Mouse (Mus musculus): Measurements from ENCODE around the gene Mrpl36. TPM values are rescaled to one million over a fixed set of nuclear protein-coding genes. Genes with fewer than 3 reads are reported as not detected.

The Mrpl36 gene
- polyA plus RNA-seq (2015; fragmentation: Nextera tagmentation; extraction: Ambion mirVana), result 73.0 and 79.7 TPM in 2 replicates

DNA sequence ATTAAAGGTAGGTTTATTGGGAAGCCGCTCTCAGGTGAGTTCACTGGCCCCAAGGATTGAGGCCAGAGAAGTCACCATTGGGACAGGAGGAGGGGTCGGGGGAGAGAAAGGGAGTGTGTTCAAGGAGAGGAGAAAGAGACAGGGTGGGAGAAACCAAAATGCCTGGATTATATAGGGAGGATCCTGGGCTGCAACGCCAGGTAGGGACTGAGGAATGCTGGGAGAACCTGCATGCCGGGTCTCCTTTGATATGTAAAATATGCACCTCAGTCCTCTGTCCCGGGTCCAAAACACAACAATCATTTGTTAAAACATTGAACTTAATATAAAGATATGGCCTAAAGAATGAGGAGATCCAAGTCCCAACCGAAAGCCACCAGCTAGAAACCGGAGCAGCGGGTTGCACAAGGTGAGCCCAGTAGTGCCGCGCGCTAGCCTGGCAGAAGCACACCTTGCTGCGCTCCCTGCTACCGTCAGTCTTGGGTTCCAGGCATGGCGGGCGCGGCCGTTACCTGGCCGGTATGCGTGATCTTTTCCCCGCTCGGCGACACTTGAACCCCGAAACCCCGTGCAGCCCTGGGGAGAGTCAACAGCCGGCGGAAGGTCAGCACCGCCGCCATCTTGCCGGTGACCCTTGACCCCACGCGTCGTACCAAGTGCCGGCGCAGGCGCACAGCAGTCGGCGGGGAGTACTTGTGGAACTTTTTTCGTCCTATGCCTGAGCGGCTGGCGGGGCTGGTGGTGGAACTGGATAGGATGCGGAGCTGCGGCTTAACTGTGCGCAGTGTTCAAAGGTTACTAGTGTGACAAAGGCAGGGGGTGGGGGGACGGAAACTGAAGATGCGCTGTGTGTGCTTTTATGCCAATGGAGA, at the start of gene Mrpl36, which contains the start of gene Ndufs6:
Gene Mrpl36 (plus strand): TSS at position 687 of the 872 bp plus-strand sequence.
Gene Ndufs6 (minus strand): TSS at position 716 of the 872 bp plus-strand sequence.
- Histone ChIP-seq H3K27me3 (ENCODE audit: control insufficient read depth, insufficient read depth, low read depth, low read length) (no peaks in the 10 kb centered on the region), H3K9me3 (replicated peaks; ENCODE audit: control insufficient read depth, low read length, poor library complexity, severe bottlenecking) (no peaks in the 10 kb centered on the region), H3K9ac (ENCODE audit: low read depth, low read length) (peak within 1 kb of the TSS; percentile 80), H3K4me3 (ENCODE audit: low read depth, low read length) (peak within 1 kb of the TSS; percentile 83), H3K4me2 (ENCODE audit: low read length) (peak within 1 kb of the TSS; percentile 93), H3K36me3 (ENCODE audit: control insufficient read depth, insufficient read depth, low read length) (peaks cover 16% of the 10 kb centered on the region; the same call in 1 of the 2 replicates), H3K4me1 (ENCODE audit: control insufficient read depth, insufficient read depth, low read length) (peaks cover 25% of the 10 kb centered on the region), H3K27ac (ENCODE audit: low read length) (peak within 1 kb of the TSS; percentile 76)
- peak; percentile 83 for ATAC-seq
- WGBS, result 2% methylated on average over 45 of the region's 45 CpGs

DNA sequence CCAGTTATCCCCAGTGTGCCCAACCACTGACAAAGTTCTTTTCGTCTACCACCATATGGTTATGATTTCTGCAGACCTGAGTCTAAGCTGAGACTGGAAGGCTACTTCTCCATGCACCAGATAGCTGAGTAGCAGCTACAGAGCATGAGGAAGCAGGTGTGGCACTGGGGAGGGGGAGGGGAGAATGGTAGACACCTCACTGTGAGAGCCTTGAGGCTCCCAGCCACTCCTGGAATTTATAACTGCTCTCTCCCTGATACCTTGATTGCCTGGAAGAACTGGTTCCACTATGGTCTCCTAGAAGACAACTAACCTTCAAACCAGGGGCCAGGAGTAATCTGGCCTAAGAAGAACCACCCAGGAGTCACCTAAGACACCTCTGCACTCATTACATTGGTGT, 49.1 kb upstream of the Mrpl36 start:
- Histone ChIP-seq H3K4me3 (ENCODE audit: low read depth, low read length) (no peak overlapping the region), H3K4me1 (ENCODE audit: control insufficient read depth, insufficient read depth, low read length) (no peaks in the 10 kb centered on the region), H3K27ac (ENCODE audit: low read length) (no peak overlapping the region), H3K27me3 (ENCODE audit: control insufficient read depth, insufficient read depth, low read depth, low read length) (no peaks in the 10 kb centered on the region; the same call in 1 of the 2 replicates), H3K9ac (ENCODE audit: low read depth, low read length) (no peak overlapping the region), H3K36me3 (ENCODE audit: control insufficient read depth, insufficient read depth, low read length) (no peaks in the 10 kb centered on the region), H3K4me2 (ENCODE audit: low read length) (no peak overlapping the region), H3K9me3 (replicated peaks; ENCODE audit: control insufficient read depth, low read length, poor library complexity, severe bottlenecking) (no peaks in the 10 kb centered on the region)
- no peak for ATAC-seq
- WGBS, result 81% methylated on average over 1 of the region's 1 CpGs

DNA sequence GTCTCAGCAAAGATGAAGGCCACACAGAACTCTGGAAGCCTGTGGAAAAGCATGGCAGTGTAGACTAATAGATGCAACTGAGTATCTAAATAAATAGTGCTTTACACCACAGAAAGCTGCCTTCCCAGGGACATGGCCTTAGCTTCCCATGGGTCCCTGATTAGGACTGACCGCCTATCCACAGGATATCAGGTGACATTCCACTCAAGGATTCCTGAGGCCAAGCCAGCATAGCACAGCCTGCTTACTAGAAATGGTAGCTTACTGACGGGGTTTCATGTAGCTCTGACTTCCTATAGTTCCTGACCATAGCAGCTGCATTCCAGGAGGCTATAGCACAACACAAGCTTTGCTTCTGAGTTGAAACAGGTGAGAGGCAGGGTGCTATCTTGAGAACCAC, 45.9 kb upstream of the Mrpl36 start:
- Histone ChIP-seq H3K4me1 (ENCODE audit: control insufficient read depth, insufficient read depth, low read length) (no peaks in the 10 kb centered on the region), H3K36me3 (ENCODE audit: control insufficient read depth, insufficient read depth, low read length) (no peaks in the 10 kb centered on the region), H3K4me2 (ENCODE audit: low read length) (no peak overlapping the region), H3K4me3 (ENCODE audit: low read depth, low read length) (no peak overlapping the region), H3K9me3 (replicated peaks; ENCODE audit: control insufficient read depth, low read length, poor library complexity, severe bottlenecking) (no peaks in the 10 kb centered on the region), H3K9ac (ENCODE audit: low read depth, low read length) (no peak overlapping the region), H3K27ac (ENCODE audit: low read length) (no peak overlapping the region), H3K27me3 (ENCODE audit: control insufficient read depth, insufficient read depth, low read depth, low read length) (no peaks in the 10 kb centered on the region)
- no peak for ATAC-seq
- 85% methylated on average over 2 of the region's 2 CpGs for WGBS

DNA sequence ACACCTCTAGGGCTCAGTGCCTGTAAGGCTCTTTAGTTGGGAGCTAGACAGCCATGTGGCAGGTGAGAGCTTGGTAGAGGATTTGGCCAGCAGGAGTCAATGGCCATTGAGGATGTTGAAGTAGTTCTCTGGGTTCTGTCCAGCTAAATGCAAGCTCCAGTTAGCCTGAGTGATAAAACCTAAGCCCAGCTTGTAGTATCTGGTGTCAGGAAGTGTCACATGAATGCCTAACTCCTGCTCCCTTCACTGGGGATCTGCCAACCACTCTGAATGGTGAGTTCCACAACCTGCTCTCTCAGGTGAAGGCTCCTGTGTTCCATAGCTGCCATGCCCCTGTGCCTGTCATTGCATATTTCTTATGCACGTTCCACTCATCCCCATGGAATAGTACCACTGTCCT, 44.8 kb upstream of the Mrpl36 start:
- Histone ChIP-seq H3K36me3 (ENCODE audit: control insufficient read depth, insufficient read depth, low read length) (no peaks in the 10 kb centered on the region), H3K4me1 (ENCODE audit: control insufficient read depth, insufficient read depth, low read length) (no peaks in the 10 kb centered on the region), H3K27ac (ENCODE audit: low read length) (no peak overlapping the region), H3K4me3 (ENCODE audit: low read depth, low read length) (no peak overlapping the region), H3K9me3 (replicated peaks; ENCODE audit: control insufficient read depth, low read length, poor library complexity, severe bottlenecking) (no peaks in the 10 kb centered on the region), H3K9ac (ENCODE audit: low read depth, low read length) (no peak overlapping the region), H3K4me2 (ENCODE audit: low read length) (no peak overlapping the region), H3K27me3 (ENCODE audit: control insufficient read depth, insufficient read depth, low read depth, low read length) (no peaks in the 10 kb centered on the region)
- WGBS, result 96% methylated on average over 1 of the region's 1 CpGs
- no peak for ATAC-seq

DNA sequence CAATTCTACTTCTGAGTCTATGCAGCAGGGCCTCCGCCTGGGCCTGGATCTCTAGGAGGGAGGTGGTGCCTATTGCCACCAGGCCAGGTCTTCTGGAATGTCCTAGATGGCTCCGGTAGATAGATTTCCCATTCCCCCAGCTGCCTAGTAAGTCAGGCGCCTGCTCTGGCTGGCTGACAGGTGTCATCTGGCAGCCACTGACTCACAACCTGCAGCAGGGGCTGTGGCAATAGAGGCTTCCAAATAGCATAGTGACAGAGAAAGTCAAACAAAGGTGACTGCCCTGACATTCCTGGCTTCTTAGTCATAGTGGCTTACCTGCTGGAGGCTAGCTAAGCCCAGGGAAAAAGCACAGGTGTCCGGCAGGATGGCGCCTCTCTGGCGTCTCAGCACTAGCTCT, 38.1 kb upstream of the Mrpl36 start:
- Histone ChIP-seq H3K4me1 (ENCODE audit: control insufficient read depth, insufficient read depth, low read length) (no peaks in the 10 kb centered on the region), H3K4me3 (ENCODE audit: low read depth, low read length) (no peak overlapping the region), H3K4me2 (ENCODE audit: low read length) (no peak overlapping the region), H3K9me3 (replicated peaks; ENCODE audit: control insufficient read depth, low read length, poor library complexity, severe bottlenecking) (no peaks in the 10 kb centered on the region), H3K27me3 (ENCODE audit: control insufficient read depth, insufficient read depth, low read depth, low read length) (no peaks in the 10 kb centered on the region), H3K27ac (ENCODE audit: low read length) (no peak overlapping the region), H3K36me3 (ENCODE audit: control insufficient read depth, insufficient read depth, low read length) (no peaks in the 10 kb centered on the region), H3K9ac (ENCODE audit: low read depth, low read length) (no peak overlapping the region)
- no peak for ATAC-seq
- WGBS, result 86% methylated on average over 6 of the region's 6 CpGs

DNA sequence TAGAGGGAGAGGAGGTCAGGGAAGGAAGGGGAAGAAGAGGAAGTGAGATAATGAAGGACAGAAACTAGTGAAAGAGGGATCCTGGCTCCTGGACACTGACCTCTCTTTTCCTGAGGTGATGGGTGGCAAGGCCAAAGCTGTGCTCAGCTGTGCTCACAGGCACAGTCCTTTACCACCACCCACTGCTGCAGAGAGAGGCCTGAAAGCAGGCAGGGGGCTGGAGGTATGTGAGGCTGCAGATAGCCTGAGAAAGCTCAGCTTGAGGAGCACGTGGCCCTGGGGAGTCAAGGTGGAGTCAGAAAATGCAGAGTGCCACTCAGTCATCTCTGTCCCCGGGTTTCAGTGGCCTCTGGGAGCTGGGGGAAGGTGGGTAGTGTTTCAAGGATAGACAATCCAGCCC, 37.2 kb upstream of the Mrpl36 start:
- H3K27me3 ChIP-seq (ENCODE audit: control insufficient read depth, insufficient read depth, low read depth, low read length), result no peaks in the 10 kb centered on the region
- no peaks in the 10 kb centered on the region for H3K4me1 ChIP-seq (ENCODE audit: control insufficient read depth, insufficient read depth, low read length)
- H3K9me3 ChIP-seq (replicated peaks; ENCODE audit: control insufficient read depth, low read length, poor library complexity, severe bottlenecking), result no peaks in the 10 kb centered on the region
- no peak overlapping the region for H3K4me2 ChIP-seq (ENCODE audit: low read length)
- no peaks in the 10 kb centered on the region for H3K36me3 ChIP-seq (ENCODE audit: control insufficient read depth, insufficient read depth, low read length)
- ATAC-seq, result no peak
- H3K9ac ChIP-seq (ENCODE audit: low read depth, low read length), result no peak overlapping the region
- H3K27ac ChIP-seq (ENCODE audit: low read length), result no peak overlapping the region
- no peak overlapping the region for H3K4me3 ChIP-seq (ENCODE audit: low read depth, low read length)
- WGBS, result 37% methylated on average over 2 of the region's 2 CpGs

DNA sequence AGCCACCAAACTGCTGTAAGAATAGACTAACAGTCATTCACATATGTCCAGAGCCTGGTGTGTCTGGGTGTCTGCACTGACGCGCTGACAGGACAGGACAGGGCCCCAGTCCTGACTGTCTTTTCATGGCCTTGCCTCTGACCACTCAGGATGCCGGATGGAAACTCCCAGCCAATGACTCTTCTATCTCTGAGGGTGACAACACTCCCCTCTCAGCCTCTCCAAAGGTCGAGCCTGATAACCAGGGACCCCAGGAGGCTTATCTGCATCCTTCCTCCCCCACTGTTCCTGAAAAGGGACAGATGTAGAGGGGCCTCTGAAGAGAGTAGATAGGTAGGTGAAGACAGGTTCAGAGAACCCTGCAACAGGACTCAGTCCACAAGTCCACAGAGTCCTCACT, 29.6 kb upstream of the Mrpl36 start:
- H3K9me3 ChIP-seq (replicated peaks; ENCODE audit: control insufficient read depth, low read length, poor library complexity, severe bottlenecking), result no peaks in the 10 kb centered on the region
- 68% methylated on average over 4 of the region's 4 CpGs for WGBS
- H3K27ac ChIP-seq (ENCODE audit: low read length), result no peak overlapping the region
- H3K4me2 ChIP-seq (ENCODE audit: low read length), result no peak overlapping the region
- H3K27me3 ChIP-seq (ENCODE audit: control insufficient read depth, insufficient read depth, low read depth, low read length), result no peaks in the 10 kb centered on the region
- H3K4me1 ChIP-seq (ENCODE audit: control insufficient read depth, insufficient read depth, low read length), result no peaks in the 10 kb centered on the region
- ATAC-seq, result no peak
- no peaks in the 10 kb centered on the region for H3K36me3 ChIP-seq (ENCODE audit: control insufficient read depth, insufficient read depth, low read length)
- H3K9ac ChIP-seq (ENCODE audit: low read depth, low read length), result no peak overlapping the region
- H3K4me3 ChIP-seq (ENCODE audit: low read depth, low read length), result no peak overlapping the region

DNA sequence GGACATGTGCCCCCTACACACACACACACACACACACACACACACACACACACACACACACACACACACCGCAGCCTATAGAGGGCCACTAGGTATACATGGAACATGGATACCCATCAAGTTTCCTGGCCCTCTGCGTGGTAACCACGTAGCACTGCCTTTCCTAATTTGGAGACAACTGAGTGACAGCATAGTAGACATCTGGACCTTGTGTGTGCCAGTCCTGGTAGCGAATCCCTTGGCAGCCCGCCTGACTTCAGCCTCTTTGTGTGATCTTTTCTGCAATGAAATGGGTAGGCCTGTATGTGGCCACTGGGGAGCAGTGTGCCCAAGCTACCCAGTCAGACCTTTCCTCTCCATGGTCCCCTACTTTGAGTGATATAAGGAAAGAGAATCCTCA, 29.0 kb upstream of the Mrpl36 start:
- no peak overlapping the region for H3K9ac ChIP-seq (ENCODE audit: low read depth, low read length)
- H3K27me3 ChIP-seq (ENCODE audit: control insufficient read depth, insufficient read depth, low read depth, low read length), result no peaks in the 10 kb centered on the region
- WGBS, result 83% methylated on average over 5 of the region's 5 CpGs
- H3K9me3 ChIP-seq (replicated peaks; ENCODE audit: control insufficient read depth, low read length, poor library complexity, severe bottlenecking), result no peaks in the 10 kb centered on the region
- no peak overlapping the region for H3K27ac ChIP-seq (ENCODE audit: low read length)
- no peak for ATAC-seq
- H3K4me2 ChIP-seq (ENCODE audit: low read length), result no peak overlapping the region
- H3K4me3 ChIP-seq (ENCODE audit: low read depth, low read length), result no peak overlapping the region
- no peaks in the 10 kb centered on the region for H3K36me3 ChIP-seq (ENCODE audit: control insufficient read depth, insufficient read depth, low read length)
- no peaks in the 10 kb centered on the region for H3K4me1 ChIP-seq (ENCODE audit: control insufficient read depth, insufficient read depth, low read length)

DNA sequence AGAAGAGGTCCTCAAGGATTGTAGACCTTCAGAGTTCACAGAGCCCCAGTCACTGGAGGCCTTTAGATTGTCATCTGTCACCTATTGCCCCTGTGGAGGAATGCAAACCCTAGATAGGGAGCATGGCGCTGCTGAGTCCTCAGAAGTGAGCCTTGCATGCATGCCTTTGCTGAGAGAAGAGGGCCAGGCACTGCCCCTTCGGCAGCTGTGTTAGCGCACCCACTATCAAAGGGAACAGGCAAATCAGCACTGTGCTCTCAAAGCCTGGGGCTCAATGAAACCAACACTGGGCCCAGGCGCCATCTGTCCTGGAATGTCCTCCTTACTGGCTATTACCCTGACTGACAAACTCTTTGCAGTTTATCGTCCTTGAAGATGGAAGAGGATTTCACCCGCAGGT, 23.6 kb upstream of the Mrpl36 start:
- ATAC-seq, result no peak
- Histone ChIP-seq H3K27ac (ENCODE audit: low read length) (no peak overlapping the region), H3K9ac (ENCODE audit: low read depth, low read length) (no peak overlapping the region), H3K27me3 (ENCODE audit: control insufficient read depth, insufficient read depth, low read depth, low read length) (no peaks in the 10 kb centered on the region; the same call in 1 of the 2 replicates), H3K9me3 (replicated peaks; ENCODE audit: control insufficient read depth, low read length, poor library complexity, severe bottlenecking) (no peaks in the 10 kb centered on the region), H3K36me3 (ENCODE audit: control insufficient read depth, insufficient read depth, low read length) (no peaks in the 10 kb centered on the region), H3K4me2 (ENCODE audit: low read length) (no peak overlapping the region), H3K4me3 (ENCODE audit: low read depth, low read length) (no peak overlapping the region), H3K4me1 (ENCODE audit: control insufficient read depth, insufficient read depth, low read length) (peaks cover 5% of the 10 kb centered on the region; the same call in 1 of the 2 replicates)
- 43% methylated on average over 6 of the region's 6 CpGs for WGBS
